Mouse (Mus musculus): ENCODE data around the gene Prrt4.
"Not testable (repeated sequence)": the region's sequence is repeated elsewhere in the genome, so short reads cannot be mapped to it uniquely, and the experiment has no call there.

The Prrt4 gene

DNA sequence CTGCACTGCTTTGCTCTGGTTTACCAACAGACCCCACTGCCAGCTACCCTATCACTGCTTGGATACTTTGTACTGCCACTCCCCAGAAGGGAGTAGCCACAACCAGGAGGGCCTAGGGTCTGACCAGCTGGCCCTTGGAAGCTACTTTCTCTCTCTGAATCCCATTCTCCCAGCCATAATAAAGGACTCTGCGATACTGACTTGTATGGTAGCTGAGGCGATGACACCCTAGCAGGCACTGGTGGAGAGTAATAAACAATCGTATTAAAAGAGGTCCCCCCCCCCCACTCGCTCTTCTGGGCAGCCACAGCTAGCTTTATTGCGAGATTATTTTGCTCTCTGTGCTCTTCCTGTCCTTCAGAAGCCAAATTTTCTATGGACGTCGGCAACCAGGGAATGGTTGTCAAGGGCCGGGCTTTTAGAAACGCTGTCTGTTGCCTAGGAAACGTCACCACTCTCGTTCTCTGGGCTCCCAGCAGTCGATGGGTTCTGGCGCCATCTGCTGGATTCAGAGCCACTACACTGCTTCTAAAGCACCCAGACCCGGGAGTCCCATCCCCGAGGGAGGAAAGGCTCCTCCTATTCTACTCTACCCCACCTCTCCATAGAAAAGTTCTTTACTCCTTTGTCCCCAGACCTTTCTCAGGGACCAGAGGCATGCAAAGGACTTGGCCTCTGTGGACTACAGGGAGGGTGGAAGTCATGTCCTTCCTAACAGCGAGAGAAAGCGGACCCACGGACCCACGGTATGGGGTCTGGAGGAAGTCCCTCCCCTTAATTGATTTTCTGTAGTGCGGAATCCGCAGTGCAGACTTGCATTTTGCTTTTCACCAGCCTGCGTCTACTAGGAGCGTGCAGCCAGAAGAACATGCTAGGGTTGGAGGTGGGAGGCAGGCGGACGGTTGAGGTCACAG, 19.2 kb upstream of the Prrt4 start:
- DNase-seq = peak; percentile 82 to 84

DNA sequence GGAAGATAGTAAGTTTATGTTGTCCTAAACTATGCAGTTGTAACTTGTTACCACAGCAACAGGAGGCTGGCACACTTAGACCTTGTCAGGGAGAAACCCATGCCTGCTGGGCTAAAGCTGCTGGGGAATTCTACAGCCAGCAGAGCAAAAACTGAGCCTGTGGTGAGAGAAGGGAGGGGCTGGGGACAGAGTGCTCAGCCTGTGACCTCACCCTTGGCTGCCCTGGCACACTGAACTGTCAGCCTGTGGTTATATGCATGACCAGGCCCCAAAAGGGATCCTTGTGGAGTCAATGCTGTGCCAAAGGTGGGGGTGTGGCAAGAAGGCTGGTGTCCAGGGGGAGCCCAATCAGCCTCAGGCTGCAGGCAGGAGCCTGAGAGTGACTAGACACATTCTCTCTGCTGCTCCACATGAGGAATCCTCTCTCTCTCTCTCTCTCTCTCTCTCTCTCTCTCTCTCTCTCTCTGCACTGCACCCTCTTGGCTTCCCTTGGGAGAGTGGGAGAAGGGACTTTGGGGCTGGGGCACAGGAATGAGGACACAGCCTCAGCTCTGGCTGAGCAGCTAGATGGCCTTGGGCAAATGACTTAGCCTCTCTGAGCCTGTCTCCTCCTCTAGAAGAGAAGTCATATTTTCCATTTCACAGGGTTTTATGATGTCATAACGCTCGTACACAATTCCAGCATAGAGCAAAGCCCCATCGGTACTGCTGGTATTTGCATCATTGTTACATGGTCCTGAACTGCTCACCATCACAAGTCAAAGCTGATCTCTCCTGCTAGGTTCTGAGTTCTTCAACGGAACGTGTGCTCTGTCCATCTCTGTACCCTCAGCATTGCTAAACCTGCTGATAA, 16.7 kb upstream of the Prrt4 start:
- DNase-seq = peak in 1 of 2 experiments; percentile 27

GRCm38 (mm10) chr6:29195146-29195545, 15.8 kb upstream of the Prrt4 start:
- peak in 1 of 2 experiments; percentile 0 for DNase-seq

GRCm38 (mm10) chr6:29193961-29194750, 14.8 kb upstream of the Prrt4 start:
- no peak for DNase-seq

DNA sequence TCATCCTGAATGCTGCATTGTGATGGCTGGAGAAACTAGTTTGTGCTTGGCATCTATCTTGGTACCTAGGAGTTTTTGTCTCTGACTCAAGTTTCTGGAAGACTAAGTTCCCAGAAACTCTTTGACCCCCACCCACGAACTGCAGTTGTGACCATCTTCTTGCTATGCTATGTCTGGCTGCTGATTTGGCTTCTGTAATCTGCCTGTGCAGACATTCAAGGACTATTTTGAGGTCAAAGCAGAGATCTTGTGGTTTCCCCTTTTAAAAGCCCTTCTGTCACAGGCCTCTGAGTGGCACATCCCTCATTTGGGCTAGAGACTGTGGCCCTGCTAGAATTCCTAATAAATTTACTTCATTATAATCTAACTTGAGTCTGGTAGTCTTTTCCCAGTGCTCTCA, 8.6 kb upstream of the Prrt4 start:
- no peak for DNase-seq

GRCm38 (mm10) chr6:29179843-29180242, 459 bp upstream of the Prrt4 start:
- no peak for DNase-seq

- peak; percentile 27 to 38 for DNase-seq
These were observed 1.2 kb downstream of the Prrt4 start for GRCm38 (mm10) chr6:29177901-29178879.

- no peak for DNase-seq
These were observed 4.3 kb downstream of the Prrt4 start for GRCm38 (mm10) chr6:29175113-29175512.

- no peak for DNase-seq
These were observed 5.0 kb downstream of the Prrt4 start for GRCm38 (mm10) chr6:29174368-29174767.

DNA sequence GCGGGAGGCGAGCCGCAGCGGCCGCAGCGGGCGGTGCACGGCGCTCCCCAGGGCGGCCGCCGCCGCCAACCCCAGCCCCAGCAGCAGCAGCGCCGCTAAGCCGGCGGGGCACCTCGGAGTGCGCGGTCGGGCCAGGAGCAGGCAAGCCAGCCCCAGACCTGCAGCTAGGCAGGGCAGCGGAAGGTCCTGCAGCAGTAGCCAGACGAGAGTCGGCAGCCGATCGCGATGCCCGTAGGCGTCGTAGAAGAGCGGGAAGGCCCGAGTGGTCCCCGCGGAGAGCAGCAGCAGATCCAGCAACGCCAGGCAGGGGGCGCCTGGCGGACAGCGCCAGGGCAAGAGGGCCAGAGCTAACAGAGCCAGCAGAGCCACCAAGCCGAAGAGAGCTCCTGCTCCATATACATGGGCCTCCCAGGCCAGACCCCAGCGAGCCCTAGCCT, 8.4 kb downstream of the Prrt4 start:
- DNase-seq = peak; percentile 76 to 77

DNA sequence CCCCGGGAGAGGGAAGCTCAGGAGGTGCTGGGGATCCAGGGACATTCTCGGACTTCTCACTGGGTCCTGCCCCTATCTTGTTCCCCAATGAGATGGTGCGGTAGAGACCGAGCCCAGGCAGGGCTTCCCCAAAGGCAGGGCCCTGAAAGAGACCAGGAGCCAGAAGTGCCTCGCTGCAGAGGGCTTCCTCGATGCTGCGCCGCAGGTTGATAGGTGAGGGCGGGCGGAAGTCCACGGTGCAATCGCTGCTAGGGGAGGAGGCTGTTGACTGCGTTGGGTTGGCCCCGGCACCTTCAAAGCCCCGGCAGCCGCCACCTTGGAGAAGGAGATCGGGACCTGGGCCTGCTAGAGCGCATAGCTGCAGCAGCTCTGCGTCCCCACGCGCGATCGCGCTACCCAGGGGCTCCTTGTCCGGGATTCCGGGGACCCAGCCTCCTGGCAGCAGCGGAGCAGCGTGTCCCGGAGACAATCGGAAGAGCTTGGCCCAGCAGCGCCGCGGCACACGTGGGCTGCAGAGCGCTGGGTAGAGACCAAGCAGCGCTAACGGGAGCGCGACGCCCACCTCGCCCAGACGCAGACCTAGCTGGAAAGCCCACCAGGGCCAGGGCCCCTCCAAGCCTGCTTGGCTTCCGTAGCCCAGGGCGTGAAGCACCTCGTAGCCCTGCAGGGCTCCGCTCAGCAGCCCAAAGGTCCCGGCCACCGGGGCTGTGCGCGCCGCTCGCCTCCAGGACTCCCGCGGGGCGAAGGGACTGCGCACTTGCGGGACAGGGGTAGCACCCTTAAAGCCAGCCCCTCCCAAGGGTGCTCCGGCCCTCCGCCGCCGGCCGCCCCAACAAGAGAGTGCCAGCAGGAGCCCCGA, 9.1 kb downstream of the Prrt4 start:
- DNase-seq = peak; percentile 64 to 65

- DNase-seq = no peak
These were observed 9.7 kb downstream of the Prrt4 start for GRCm38 (mm10) chr6:29169675-29170062.

- DNase-seq = no peak
These were observed 10.5 kb downstream of the Prrt4 start for GRCm38 (mm10) chr6:29168871-29169270.

- DNase-seq = peak; percentile 61 to 71
These were observed 13.2 kb downstream of the Prrt4 start for GRCm38 (mm10) chr6:29166196-29166595.

- DNase-seq = peak; percentile 90 to 93
These were observed 14.8 kb downstream of the Prrt4 start, which contains the start of gene Rbm28 for GRCm38 (mm10) chr6:29164314-29165244. Gene Rbm28, minus strand, starts transcription at chr6:29165006.

GRCm38 (mm10) chr6:29161291-29161690, 18.1 kb downstream of the Prrt4 start:
- DNase-seq = not testable (repeated sequence)

DNA sequence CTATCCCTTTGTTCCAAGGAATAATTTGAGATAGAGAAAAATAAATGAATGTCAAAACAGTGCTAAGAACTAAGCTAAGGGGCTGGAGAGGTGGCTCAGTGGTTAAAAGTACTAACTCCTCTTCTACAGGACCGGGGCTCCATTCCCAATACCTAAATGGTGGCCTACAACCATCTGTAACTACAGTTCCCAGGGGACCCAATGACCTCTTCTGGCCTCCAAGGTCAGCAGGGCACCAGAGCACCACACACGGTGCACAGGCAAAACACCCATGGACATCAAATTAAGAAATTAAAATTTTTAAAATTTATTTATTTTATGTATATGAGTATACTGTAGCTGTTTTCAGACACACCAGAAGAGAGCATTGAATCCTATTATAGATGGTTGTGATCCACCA, 18.6 kb downstream of the Prrt4 start:
- DNase-seq = no peak

GRCm38 (mm10) chr6:29156326-29156725, 23.1 kb downstream of the Prrt4 start:
- DNase-seq = no peak

DNA sequence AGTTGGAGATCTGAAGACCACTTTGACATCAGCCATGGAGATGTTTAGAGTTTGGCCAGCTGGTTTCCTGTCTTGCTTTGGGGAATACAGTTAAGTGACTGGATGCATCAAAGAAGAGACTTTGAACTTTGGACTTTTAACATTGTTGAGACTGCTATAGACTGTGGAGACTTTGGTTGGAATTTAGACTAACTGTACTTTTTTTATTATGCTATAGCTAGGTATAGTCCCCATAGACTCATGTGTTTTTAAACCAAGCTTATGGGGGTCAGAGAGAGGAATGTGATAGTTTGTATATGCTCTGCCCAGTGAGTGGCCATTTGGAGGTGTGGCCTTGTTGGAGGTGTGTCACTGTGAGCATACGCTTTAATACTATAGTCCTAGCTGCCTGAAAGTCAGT, 29.4 kb downstream of the Prrt4 start:
- DNase-seq = no peak
